Mouse (Mus musculus) frontal cortex, postnatal 25 days (tissue): ENCODE data around the gene Dnajc3.
A peak's percentile ranks its signal among the peaks of the same experiment; 100 is the strongest.
"Not testable (repeated sequence)": the region's sequence is repeated elsewhere in the genome, so short reads cannot be mapped to it uniquely, and the experiment has no call there.

Source experiments
- DNase-seq, 2 experiments: peaks; one replicate each; pipeline ENCODE4 v3.0.0; 2022; ENCODE audit warnings: low spot score in 2 of 2

Gene Dnajc3

DNA sequence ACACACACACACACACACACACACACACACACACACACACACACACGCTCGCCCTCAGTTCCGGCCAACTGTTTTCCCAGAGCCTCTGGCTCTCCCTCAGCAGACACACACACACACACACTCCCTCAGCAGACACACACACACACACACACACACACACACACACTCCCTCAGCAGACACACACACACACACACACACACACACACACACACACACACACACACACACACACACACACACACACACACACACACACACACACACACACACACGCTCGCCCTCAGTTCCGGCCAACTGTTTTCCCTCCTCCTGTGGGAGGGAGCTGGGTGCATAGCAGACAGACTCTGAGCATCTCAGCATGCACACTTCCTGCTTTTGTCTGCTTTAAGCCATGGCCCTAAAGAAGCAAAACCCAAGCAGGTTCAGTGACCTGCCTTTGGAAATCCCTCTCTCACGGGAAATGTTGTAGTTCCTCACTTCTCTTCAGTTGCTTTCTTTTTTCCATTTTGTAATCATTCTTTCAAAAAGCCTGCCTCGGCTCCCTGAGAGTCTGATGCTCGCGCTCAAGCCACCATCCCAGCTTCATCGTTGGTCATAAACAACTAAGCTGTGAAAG lies 44.8 kb downstream of the Dnajc3 start:
- not testable (repeated sequence) for DNase-seq

DNA sequence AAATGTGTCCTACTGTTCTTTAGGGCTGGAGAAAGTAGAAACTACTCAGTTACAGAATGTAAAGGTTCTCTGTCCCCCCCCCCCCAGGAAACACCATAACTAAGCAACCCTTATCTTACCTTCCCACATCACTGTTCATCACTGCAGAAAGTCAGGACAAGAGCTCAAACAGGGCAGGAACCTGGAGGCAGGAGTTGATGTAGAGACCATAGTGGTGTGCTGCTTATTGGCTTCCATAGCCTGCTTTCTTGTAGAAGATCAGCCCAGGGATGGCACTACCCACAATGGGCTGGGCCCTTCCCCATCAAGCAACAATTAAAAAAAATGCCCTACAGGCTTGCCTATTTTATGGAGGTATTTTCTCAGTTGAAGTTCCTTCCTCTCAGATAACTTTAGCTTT lies 45.6 kb downstream of the Dnajc3 start:
- DNase-seq = no peak

DNA sequence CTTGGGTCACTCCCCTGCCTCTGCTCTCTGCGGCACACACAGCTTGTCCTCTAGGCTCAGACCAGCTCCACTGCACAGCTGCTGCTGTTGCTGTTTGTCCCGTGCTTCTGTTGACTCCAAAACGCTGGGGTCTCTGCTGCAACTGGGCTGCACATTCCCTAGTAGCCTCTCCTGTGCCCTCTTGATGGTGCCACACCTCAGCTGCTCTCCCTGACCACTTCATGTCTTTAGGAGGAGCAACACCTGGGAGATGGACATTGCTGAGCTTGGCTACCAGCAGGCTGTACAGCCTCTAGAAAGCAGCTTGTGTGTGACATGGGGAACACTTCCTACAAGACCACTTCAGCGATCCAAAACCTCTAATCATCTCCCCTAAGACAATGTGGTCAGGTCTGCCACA lies 46.4 kb downstream of the Dnajc3 start:
- DNase-seq = no peak

DNA sequence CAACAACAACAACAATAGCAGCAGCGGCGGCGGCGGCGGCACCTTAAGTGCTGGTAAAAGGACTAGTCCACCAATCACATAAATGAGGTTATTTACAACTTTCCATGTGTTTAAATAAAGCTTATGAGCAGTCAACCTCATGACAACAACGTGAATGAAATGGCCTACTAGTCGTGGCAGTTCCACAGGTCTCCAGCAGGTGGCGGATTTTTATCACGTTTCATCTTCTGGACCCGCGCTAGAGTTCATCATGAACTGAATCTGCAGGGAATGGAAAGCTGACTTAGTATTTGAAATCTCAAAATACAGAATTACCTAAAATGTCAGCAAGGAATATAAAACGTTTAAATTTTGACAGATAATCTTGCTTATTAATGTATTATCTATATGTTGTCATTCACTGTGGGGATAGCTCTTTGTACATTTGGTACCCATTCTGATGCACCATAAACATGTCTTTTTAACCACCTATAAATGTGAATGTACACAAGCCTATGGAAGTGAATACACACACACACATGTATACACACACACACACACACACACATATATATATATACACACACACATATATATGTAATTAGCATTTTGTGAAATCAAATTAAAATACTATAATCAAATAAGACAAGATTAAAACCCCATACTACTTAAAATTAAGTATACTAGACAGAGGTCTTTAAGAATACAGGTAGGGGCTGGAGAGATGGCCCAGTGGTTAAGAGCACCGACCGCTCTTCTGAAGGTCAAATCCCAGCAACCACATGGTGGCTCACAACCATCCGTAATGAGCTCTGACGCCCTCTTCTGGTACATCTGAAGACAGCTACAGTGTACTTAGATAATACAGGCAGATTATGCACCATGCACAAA lies 49.1 kb downstream of the Dnajc3 start:
- peak; percentile 63 to 65 for DNase-seq

DNA sequence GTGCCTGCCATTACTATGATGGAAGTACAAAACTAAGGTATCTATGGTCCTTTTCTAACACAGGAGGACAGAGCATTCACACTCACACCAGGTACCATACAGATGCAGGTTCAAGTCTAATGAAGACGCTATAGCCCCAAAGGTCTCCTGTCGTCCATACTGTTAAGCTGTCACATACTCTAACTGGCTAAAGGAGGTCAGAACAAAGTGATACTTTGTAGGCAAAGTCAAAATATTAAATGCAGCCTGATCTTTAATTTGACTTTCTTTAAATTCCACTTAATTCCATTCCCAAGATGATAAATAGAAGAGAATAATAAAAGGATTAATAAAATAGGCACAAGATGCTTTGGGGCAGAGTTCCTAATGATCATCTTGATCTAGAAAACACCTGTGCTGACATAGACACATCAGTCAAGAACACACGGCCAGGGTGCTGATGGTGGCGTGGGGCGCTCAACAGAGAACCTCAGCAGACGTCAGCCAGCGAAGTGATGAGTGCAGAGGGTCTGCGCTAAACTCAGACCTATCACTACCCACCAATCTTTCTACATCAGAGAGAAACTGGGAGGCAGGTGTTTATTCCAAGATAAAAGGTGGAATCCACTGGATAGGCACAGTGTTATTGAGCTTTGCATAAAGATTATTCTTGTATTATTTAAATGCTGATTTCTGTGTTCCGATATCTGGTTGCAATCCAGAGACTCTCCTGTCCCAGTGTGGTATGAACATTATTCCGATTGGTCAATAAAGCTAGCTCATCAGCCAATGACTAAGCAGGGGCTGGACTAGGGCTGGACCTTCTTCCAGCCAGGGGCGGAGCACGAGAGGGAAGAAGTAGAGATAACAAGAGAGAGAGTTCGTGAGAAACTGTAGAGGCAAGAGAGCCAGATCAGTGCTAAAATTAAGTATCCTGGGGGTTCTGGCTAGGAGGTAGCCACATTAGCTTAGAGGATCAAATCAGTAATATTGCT lies 50.0 kb downstream of the Dnajc3 start:
- no peak for DNase-seq

DNA sequence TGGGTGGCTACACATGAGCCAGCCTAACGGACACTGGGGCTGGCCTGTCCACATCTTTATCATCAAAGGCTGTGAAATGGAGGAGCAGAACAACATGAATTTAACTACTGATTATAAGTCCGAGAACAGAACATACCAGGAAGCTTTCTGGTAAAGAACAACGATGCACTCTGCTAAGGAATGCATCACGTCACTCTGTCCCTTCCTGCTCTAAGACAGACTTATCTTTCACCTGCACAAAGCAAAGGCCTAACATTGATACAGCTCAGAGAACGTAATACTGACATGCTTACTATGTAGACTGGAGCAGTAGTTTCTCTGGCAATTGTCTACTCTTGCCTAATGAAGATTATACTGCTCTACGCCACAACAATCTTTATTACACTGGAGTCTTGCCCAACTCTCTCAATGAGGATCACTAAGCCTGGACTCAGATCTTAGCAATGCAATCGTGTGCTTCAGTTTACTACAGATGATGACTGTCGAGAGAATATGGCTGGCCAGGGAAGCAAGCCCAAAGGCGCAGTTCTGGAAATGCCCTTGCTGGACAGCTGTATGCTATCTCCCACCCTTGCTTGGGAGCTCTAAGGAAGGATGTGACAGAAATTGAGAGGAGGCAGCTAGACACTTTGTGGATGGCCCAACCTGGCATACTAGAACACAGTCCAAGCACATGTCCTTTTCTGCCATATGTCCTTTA lies 57.6 kb downstream of the Dnajc3 start:
- DNase-seq = no peak

DNA sequence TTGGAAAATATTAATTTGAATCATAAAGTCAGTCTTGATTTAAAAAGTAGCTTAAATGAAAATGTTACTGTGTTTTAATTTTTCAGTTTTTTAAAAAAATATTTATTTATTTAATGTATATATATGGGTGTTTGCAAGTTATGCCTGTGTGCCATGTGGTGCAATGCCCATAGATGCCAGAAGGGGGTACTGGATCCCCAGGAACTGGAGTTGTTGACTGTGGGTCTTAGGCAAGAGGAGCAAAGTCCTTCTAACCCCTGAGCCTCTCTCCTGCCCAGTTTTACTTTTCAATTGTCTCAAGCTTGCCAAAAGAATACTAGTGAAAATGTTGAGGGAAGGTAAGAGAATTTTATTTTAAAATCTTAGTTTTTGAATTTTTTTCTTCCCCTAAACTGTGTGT lies 65.5 kb downstream of the Dnajc3 start:
- DNase-seq = no peak

DNA sequence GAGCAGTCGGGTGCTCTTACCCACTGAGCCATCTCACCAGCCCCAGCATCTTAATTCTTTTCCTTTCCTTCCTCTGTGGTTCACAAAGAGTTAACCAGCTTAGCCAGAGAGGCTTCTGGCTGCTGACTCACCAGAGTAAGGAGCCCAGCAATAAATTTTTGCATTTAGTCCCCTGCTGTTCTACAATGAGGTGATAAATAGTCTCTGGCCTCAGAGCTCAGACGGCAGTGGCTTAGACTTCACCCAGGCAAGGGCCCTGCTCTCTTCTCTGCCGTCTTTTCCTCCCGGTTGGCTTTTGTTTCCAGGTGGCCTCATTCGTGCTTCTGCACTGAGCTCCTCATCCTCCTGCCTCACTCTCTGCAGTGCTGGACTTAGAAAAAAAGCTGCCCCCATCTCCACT lies 68.1 kb downstream of the Dnajc3 start:
- DNase-seq = no peak

DNA sequence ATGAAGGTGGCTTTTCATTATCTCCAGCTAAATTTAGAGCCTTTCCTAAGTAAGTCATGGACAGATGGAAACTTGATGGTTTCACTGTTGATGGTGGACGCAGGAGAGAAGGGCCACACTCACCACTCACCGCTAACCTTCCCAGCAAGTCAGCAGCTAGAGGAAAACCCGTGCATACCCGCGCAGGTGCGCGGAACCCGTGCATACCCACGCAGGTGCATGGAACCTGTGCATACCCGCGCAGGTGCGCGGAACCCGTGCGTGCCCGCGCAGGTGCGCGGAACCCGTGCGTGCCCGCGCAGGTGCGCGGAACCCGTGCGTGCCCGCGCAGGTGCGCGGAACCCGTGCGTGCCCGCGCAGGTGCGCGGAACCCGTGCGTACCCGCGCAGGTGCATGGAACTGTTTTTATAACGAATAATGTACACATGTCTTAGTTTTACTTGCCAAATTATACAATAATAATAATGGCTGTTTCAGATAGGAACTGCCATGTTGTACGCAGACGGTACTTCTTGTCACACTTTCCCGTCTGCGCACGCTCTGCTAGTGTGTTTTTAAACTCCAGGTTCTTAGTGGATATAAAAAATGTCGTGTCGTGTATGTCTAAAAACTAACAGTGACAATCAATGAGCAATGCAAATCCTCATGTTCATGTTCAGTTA lies 68.8 kb downstream of the Dnajc3 start:
- DNase-seq = no peak

DNA sequence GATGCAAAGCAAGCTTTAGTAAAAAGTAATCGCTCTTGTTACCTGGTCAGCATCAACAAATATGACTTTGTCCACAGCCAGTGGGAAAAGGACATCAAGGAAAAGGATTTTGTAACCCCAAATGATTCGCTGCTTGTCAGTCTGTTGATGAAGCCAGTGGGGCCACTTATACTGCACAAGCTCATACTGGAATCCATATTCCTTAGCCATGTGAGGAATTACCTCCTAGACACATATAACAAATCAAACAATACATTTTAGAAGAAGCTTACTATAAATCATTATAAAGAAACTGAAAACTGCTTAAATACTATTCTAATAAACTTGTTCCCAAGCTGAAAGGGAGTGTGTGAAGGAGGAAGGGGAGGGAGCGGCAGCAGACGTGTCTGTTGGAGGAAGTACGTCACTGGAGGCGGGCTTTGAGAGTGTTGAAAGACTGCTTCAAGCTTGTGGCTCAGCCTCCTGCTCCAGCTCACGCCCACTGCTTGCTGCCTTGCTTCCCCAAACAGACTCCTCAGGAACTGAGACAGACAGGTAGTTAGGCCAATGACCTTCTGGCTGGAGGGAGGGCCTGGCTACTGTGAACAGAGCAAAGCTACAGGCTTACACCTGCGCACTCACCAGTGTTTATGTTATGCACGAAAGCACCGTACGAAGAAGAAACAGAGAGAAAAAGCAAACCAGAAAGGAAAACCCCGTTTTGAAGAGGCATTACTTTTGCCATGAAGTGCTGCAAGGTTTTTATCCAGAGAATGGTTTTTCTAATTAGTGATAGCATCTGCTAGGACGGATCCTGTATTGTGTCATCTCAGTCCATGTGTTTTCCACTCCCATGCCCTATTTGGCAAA lies 69.6 kb downstream of the Dnajc3 start:
- peak; percentile 96 to 97 for DNase-seq

DNA sequence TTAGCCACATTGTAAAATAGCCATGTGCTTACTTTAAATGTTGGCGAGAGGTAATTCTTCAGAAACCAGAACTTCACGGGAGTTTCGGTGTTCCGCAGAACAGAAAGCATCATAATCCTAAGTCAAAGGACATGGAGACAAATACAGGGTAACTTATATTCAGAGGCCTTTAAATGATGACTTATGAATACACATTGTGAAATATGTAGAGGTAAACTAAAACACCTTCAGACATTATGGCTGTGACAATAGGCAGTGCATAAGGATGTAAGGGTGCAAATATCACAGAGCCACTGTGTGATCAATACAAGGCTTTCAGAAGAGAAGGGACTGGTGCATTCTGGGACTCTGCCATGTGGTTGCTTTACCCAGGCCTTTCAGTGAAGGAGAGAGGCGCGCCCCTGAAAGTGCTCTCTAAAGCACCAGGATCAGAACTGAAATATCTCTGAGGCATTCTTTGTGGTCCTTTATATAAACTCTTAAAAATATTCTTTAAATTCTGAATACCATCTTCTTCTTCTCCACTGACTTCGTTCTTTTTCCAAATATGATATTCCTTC lies 70.3 kb downstream of the Dnajc3 start:
- DNase-seq = no peak

DNA sequence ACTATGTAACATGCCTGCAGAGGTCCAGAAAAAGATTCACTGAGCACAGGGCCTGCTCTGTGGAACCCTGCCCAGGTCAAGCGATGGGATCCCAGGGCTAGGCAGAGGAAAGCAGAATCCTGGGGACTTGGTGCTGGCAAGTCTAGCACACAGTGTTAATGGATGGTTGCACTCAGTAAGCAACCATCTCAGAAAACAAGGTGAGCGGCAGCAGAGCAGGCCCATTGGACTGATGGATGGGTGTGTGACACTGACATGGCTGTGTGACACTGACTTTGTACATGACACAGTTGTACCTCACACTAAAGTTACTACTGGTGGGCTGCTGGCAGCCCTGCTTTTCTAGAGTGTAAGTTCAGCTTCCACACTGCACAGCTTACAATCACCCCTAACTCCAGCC lies 71.8 kb downstream of the Dnajc3 start:
- DNase-seq = no peak

DNA sequence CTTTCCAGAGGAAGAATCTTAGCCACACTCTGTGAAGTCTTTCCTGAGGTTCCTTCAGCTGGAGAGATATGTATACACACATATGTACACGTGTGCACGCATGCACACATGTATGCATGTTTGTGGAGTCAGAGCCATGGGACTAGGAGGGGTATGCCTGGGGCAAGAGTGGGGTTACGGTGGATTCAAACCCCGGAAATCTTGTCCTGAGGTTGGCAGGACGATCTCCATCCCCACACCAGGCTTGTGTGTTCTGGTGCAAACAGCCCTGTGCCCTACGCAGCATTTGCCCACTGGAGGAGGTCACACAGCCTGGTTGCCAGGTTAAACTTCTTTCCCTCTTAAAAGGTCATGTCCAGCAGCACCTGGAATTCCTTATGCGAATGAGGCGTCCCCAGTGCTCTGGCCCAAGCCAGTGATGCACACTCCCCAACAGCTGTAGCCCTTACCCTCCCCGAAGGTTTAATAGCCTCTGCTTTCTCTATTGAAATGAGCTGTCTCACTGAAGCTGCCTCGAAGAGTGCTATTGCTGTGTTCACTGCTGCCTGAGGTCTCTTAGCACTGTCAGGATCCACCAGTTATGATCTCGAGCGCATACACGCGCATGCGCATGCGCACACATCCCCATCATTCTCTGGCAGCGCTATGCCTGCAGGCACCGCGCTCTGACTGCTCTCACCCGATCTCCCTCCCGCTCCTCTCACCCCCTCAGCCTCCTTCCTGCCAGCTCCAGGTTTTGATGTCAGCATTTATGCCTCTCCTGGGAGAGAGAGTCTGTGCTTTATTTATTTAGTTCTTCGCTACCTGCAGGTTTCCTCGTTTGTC lies 75.0 kb downstream of the Dnajc3 start:
- peak in 1 of 2 experiments; percentile 66 for DNase-seq

DNA sequence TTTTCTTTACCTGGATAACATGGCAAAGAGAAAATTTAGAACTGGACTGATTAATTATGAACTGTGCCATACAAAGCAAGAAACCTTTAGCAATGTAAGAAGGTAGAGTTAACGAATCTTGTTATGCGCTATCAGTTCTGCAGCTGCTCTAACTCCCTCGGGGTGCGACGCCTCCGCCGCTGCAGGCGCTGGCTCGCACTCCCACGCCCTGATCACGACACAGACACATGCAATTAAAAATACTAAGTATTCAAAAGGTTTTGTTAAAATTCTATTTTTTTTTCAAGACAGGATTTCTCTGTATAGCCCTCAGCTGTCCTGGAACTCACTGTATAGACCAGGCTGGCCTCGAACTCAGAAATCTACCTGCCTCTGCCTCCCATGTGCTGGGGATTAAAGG lies 75.8 kb downstream of the Dnajc3 start:
- no peak for DNase-seq

DNA sequence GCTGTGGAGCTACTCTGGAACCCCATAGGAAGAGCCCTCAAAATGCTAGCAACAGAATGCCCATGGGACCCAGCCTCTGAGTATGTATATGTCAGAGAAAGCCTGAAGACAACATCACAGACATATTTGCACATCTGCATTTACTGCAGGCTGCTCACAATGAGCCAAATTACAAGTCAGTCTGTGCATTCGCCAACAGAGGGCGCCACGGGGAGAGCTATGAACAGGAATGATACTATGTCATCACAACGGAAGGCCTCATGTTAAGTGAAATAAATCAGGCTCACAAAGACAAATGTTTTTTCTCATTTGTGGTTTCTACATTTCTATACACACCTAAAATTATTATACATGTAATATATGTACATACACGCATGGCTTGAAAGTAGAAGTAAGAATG lies 88.1 kb downstream of the Dnajc3 start:
- no peak for DNase-seq

DNA sequence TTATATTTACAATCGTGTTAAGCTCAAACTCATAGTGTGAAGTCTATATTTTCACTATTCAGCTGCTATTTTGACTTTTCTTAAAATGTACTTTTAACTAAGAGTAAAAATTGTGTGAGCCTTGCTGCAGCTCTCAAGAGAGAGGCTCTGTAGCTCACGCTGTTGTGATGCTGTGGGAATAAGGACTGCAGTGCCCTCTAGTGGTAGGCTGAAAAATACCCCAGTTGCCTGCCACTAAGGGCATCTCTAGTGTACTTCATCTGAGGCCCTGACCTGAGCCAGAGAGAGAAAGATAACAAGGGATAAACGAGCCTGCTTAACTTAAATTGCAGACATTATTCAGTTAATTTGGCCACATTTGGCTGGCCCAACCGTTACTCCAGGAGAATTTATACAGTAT lies 89.4 kb downstream of the Dnajc3 start:
- DNase-seq = peak in 1 of 2 experiments; percentile 33

DNA sequence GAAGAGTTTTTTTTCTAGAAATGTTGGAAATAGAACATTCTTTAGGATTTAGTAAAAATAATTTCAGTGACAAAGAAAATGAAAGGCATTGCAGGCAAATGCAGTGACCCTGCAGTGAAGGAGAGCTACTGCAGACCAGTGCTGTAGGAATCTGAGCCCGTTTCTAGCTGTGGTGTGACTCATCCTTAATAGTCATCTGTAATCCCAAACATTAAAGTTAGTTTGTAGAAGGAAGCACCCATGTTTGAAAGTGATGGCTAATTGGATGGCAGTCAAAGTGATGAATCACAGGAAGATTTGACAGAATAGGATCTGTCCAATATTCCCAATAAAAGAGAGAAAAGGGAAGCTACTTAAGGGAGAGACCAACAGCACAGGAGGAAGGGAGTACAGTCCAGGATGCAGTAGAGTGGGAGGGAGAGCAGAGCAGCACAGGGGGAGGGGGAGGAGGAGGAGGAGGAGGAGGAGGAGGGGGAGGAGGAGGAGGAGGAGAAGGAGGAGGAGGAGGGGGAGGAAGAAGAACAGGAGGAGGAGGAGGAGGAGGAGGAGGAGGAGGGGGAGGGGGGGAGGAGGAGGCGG lies 90.0 kb downstream of the Dnajc3 start:
- no peak for DNase-seq
